Mouse (Mus musculus) heart, postnatal 0 days (tissue): ENCODE results near the gene Dmd. TPM values are rescaled to one million over a fixed set of nuclear protein-coding genes. Genes with fewer than 3 reads are reported as not detected.

Experiments
- ATAC-seq: fragments of 200-750 bp; cut with Nextera tagmentation; 2 replicates; pipeline ENCODE4 v1.8.0; 2017; ENCODE audit warnings: low read depth, moderate number of reproducible peaks, moderate library complexity; ENCODE audit not compliant: insufficient read depth
- DNase-seq: peaks from one replicate; pipeline ENCODE4 v3.0.0-alpha.2; 2016; ENCODE audit warnings: low spot score
- H3K27ac ChIP-seq: fragments of 300-500 bp; sonication (generic); 2 replicates; pipeline ENCODE4 v1.5.1; 2014; ENCODE audit warnings: low read depth, mild to moderate bottlenecking
- H3K27me3 ChIP-seq: fragments of 300-500 bp; sonication (generic); 2 replicates; pipeline ENCODE4 v1.6.1; 2014; ENCODE audit warnings: low read length, mixed read lengths; ENCODE audit not compliant: control insufficient read depth, insufficient read depth
- H3K36me3 ChIP-seq: fragments of 300-500 bp; sonication (generic); replicated peaks from 2 replicates; pipeline ENCODE4 v1.6.1; 2014; ENCODE audit warnings: low read length, mixed read lengths; ENCODE audit not compliant: control insufficient read depth, insufficient read depth
- H3K4me1 ChIP-seq: fragments of 300-500 bp; sonication (generic); 2 replicates; pipeline ENCODE4 v1.6.1; 2014; ENCODE audit warnings: antibody characterized with exemption; ENCODE audit not compliant: control insufficient read depth, insufficient read depth
- H3K4me2 ChIP-seq: fragments of 300-500 bp; sonication (generic); 2 replicates; pipeline ENCODE4 v1.6.1; 2014; ENCODE audit warnings: low read depth, mild to moderate bottlenecking, low read length, moderate library complexity
- H3K4me3 ChIP-seq: fragments of 300-500 bp; sonication (generic); 2 replicates; pipeline ENCODE4 v1.5.1; 2014; ENCODE audit warnings: low read depth, low read length
- H3K9ac ChIP-seq: fragments of 300-500 bp; sonication (generic); replicated peaks from 2 replicates; pipeline ENCODE4 v1.6.1; 2014; ENCODE audit warnings: low read depth, low read length, mixed read lengths
- H3K9me3 ChIP-seq: fragments of 300-500 bp; sonication (generic); replicated peaks from 2 replicates; pipeline ENCODE4 v1.6.1; 2016; ENCODE audit warnings: low read length; ENCODE audit not compliant: control insufficient read depth
- CTCF ChIP-seq: IDR thresholded peaks from 2 replicates; pipeline ENCODE4 v1.5.1; 2016; ENCODE audit warnings: antibody characterized with exemption, control low read depth, low read depth
- EP300 ChIP-seq: IDR thresholded peaks from 2 replicates; pipeline ENCODE4 v1.6.1; 2016; ENCODE audit warnings: antibody characterized with exemption, low read depth
- WGBS: fragments of 180-500 bp; shearing (Covaris S2); extraction: QIAGEN DNeasy Blood & Tissue Kit; methylation state at CpG from one replicate; pipeline ENCODE4 v1.1.7; 2014; 5-methylcytosine and 5-hydroxymethylcytosine counted together
- polyA plus RNA-seq: library from polyadenylated mRNA; unstranded; fragments of >200 nt; fragmentation: Nextera tagmentation; extraction: Ambion mirVana; gene quantifications from 2 replicates; pipeline ENCODE4 v1.2.1, GENCODE M21; 2015
- total RNA-seq: library from RNA; depleted of rRNA; stranded (reverse); fragments of >200 nt; gene quantifications from 2 replicates; pipeline ENCODE4 v1.2.3, GENCODE M21; 2014; ENCODE audit warnings: low replicate concordance

The Dmd gene
- total and polyA plus RNA-seq, 2 experiments from 2014 or later, result 25.6 to 85.8 TPM

GRCm38 (mm10) chrX:85041466-85042058, 2092.9 kb downstream of the Dmd start:
- Histone ChIP-seq H3K4me3 (no peak overlapping the region), H3K4me2 (no peak overlapping the region), H3K9ac (no peak overlapping the region), H3K27ac (no peak overlapping the region), H3K4me1 (no peaks in the 10 kb centered on the region), H3K9me3 (no peaks in the 10 kb centered on the region), H3K27me3 (no peaks in the 10 kb centered on the region), H3K36me3 (no peaks in the 10 kb centered on the region)
- DNase-seq, result no peak
- WGBS, result 46% methylated on average over 8 of the region's 8 CpGs
- TF ChIP-seq EP300, result no peak
- no peak for TF ChIP-seq CTCF
- ATAC-seq, result no peak

- Histone ChIP-seq H3K27me3 (no peaks in the 10 kb centered on the region), H3K27ac (no peak overlapping the region), H3K9me3 (no peaks in the 10 kb centered on the region), H3K4me2 (no peak overlapping the region), H3K4me1 (no peaks in the 10 kb centered on the region), H3K4me3 (no peak overlapping the region), H3K36me3 (no peaks in the 10 kb centered on the region), H3K9ac (no peak overlapping the region)
- DNase-seq (no peak), ATAC-seq (no peak)
- WGBS, result 79% methylated on average over 9 of the region's 9 CpGs
- TF ChIP-seq CTCF (no peak), EP300 (no peak)
Measured at GRCm38 (mm10) chrX:85046631-85047030, 2098.0 kb downstream of the Dmd start.

DNA sequence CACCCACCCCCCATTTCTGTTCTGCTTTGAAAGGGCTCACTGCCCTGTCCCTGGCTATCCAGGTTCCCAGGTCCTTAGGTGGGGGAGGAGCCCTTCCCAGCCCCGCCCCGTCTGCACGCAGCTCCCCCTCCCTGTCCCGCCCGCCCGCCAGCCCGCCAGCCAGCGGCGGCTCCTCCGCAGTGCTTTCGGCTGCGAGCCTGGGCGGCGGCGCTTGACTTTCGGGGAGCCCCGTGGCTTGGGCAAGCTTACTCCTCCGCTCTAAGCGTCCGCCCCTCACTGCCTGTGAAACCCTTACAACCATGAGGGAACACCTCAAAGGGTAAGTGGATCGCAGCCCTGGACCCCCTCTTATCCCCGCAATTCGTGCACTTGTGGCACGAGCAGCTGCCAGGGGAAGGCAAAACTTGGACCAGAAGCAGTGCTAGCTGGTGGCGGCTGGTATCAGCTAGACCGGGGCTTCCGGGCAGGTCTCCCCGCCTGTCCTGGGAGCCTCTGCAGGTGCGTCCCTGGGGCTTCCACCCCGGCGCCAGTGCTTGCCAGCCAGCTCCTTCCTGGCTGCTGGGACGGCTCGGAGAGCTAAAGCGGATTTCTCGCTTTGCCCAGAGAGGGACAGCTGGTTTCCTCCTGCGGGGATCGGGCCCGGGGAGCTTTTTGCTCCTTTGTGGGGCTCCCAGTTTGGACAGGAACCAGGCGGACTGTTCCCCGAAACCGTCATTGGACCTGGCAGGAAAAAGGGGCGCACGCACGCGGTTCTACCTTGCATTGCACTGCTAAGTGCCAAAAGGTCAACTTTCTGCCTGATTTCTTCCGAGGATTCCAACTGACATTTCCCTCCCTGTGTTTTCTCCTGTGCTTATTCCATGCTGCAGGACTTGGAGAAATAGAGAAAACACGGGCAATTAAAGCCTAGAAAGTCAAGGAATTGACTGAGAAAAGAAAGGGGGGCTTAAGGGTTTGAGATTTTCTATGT, 2099.8 kb downstream of the Dmd start:
- Histone ChIP-seq H3K36me3 (no peaks in the 10 kb centered on the region), H3K4me1 (no peaks in the 10 kb centered on the region), H3K27ac (peak overlapping the region; percentile 69), H3K9me3 (no peaks in the 10 kb centered on the region), H3K4me2 (peak overlapping the region; percentile 67), H3K4me3 (peak overlapping the region; percentile 65), H3K9ac (peak overlapping the region; percentile 73), H3K27me3 (no peaks in the 10 kb centered on the region)
- DNase-seq (peak; percentile 26), ATAC-seq (peak; percentile 93)
- WGBS, result 16% methylated on average over 47 of the region's 47 CpGs
- no peak for TF ChIP-seq CTCF
- no peak for TF ChIP-seq EP300

DNA sequence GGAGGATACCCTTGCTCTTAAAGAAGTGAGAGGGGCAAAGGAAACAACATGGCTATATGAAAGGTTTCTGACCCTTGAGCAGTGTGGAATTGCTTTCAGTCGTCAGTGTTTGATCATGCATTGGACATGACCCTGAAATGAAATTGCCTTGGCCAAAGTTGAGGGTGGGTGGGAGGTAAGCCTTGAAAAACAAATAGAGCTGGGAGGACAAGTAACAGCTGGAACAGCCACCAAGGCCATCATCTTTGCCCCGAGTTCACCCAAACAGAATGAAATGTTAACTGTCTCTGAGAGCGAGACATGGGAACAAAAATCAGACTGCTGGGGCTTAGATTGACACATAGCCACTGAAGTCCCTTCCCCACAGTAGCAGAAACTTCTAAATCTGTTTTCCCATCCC, 2100.9 kb downstream of the Dmd start:
- no peak overlapping the region for H3K27ac ChIP-seq
- H3K27me3 ChIP-seq, result no peaks in the 10 kb centered on the region
- no peak for DNase-seq
- no peak overlapping the region for H3K9ac ChIP-seq
- peak overlapping the region; percentile 65 for H3K4me3 ChIP-seq
- no peak for ATAC-seq
- no peaks in the 10 kb centered on the region for H3K4me1 ChIP-seq
- WGBS, result 61% methylated on average over 3 of the region's 3 CpGs
- no peaks in the 10 kb centered on the region for H3K36me3 ChIP-seq
- no peak for TF ChIP-seq EP300
- no peak for TF ChIP-seq CTCF
- peak overlapping the region; percentile 67 for H3K4me2 ChIP-seq
- no peaks in the 10 kb centered on the region for H3K9me3 ChIP-seq

- Histone ChIP-seq H3K27ac (no peak overlapping the region), H3K27me3 (no peaks in the 10 kb centered on the region), H3K4me2 (no peak overlapping the region), H3K36me3 (no peaks in the 10 kb centered on the region), H3K4me3 (no peak overlapping the region), H3K4me1 (no peaks in the 10 kb centered on the region; the same call in 1 of the 2 replicates), H3K9me3 (no peaks in the 10 kb centered on the region), H3K9ac (no peak overlapping the region)
- no peak for ATAC-seq
- WGBS, result 46% methylated on average over 4 of the region's 4 CpGs
- no peak for DNase-seq
- no peak for TF ChIP-seq EP300
- TF ChIP-seq CTCF, result no peak
Measured at GRCm38 (mm10) chrX:85073602-85074001, 2124.9 kb downstream of the Dmd start.
